Mouse (Mus musculus) thymus, adult 2 months (tissue): ENCODE data around the gene Rest. TPM values are rescaled to one million over a fixed set of nuclear protein-coding genes. Genes with fewer than 3 reads are reported as not detected.
A peak's percentile ranks its signal among the peaks of the same experiment; 100 is the strongest.

Experiments
- DNase-seq: peaks from one replicate; pipeline ENCODE4 v3.0.0; 2021
- H3K27ac ChIP-seq: fragments of 200-500 bp; 2 replicates; pipeline ENCODE4 v1.5.1; 2012; ENCODE audit warnings: low read length, control low read depth; ENCODE audit not compliant: control insufficient read depth, insufficient read depth
- H3K27me3 ChIP-seq: fragments of 200-500 bp; 2 replicates; pipeline ENCODE4 v1.6.1; 2012; ENCODE audit warnings: mild to moderate bottlenecking, low read length, moderate library complexity, mixed read lengths; ENCODE audit not compliant: control insufficient read depth, insufficient read depth
- H3K36me3 ChIP-seq: fragments of 200-500 bp; 2 replicates; pipeline ENCODE4 v1.6.1; 2012; ENCODE audit warnings: mild to moderate bottlenecking, low read length, moderate library complexity; ENCODE audit not compliant: control insufficient read depth, insufficient read depth
- H3K4me1 ChIP-seq: fragments of 200-500 bp; replicated peaks from 2 replicates; pipeline ENCODE4 v1.6.1; 2012; ENCODE audit warnings: low read length; ENCODE audit not compliant: control insufficient read depth, insufficient read depth
- H3K4me3 ChIP-seq: fragments of 200-500 bp; 2 replicates; pipeline ENCODE4 v1.5.1; 2012; ENCODE audit warnings: mild to moderate bottlenecking, low read length, control low read depth, moderate library complexity; ENCODE audit not compliant: control insufficient read depth, insufficient read depth
- CTCF ChIP-seq: fragments of 200-500 bp; IDR thresholded peaks from 2 replicates; pipeline ENCODE4 v1.5.1; 2012; ENCODE audit warnings: mild to moderate bottlenecking, control low read depth, low read length, moderate library complexity, borderline replicate concordance; ENCODE audit not compliant: control insufficient read depth, poor library complexity, insufficient read depth; ENCODE audit errors: extremely low read depth
- POLR2A ChIP-seq: fragments of 200-500 bp; IDR thresholded peaks from 2 replicates; pipeline ENCODE4 v1.6.1; 2012; ENCODE audit warnings: mild to moderate bottlenecking, low read length, control low read depth, moderate library complexity; ENCODE audit not compliant: control insufficient read depth, poor library complexity, insufficient read depth; ENCODE audit errors: extremely low read depth
- WGBS: fragments of 180-500 bp; shearing (Covaris S2); methylation state at CpG from one replicate; pipeline ENCODE4 v1.1.7; 2018; 5-methylcytosine and 5-hydroxymethylcytosine counted together
- polyA plus RNA-seq: library from polyadenylated mRNA; depleted of rRNA; stranded (reverse); fragments of >200 nt; gene quantifications from 2 replicates; pipeline ENCODE4 v1.2.3, GENCODE M21; 2012

Rest gene
- polyA plus RNA-seq, 1 experiment = 14.0 TPM

DNA sequence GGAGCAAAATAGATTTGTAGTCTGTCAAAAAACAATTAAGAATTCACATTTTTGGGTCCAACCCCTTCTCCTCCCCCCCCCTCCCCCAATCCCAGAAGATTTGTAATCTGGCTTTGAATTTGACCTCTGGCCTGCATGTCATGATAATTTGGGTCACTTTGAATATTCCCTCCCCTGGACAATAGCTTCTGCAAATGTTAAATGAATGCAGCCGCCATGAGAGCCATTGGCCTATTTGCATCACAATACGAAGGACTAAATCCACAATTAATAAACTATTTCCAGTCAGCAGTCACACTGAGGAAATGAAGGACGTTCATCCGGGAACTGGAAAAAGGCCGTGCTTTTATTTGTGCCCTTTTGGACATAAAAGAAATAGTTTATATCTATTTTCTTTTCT, 3.2 kb upstream of the Rest start:
- 96% methylated on average over 5 of the region's 5 CpGs for WGBS
- Histone ChIP-seq H3K36me3 (no peaks in the 10 kb centered on the region), H3K4me1 (no peaks in the 10 kb centered on the region; the same call in 1 of the 2 replicates), H3K4me3 (no peak overlapping the region), H3K27me3 (no peaks in the 10 kb centered on the region), H3K27ac (no peak overlapping the region)
- DNase-seq = no peak
- TF ChIP-seq CTCF (no peak), POLR2A (no peak)

DNA sequence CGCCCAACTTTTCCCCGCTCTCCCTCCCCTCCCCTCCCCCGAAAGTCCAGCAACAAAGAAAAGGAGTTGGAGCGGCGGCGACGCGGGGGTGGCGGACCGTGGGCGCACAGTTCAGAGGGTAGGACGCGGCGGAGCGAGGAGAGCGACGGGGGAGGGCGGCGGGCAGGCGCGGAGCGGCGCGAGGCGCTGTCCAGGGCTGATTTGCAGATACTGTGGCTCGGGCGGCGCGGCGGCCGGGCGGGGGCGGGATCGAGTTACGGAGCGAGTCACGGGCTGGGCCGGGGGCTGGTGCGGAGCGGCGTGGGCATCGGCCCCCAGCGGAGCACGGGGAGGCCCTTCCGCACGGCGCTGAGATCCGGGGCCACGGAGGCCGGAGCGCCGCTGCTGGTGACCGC, 377 bp downstream of the Rest start:
- Histone ChIP-seq H3K4me3 (peak overlapping the region; percentile 95), H3K27me3 (no peaks in the 10 kb centered on the region), H3K4me1 (peaks cover 16% of the 10 kb centered on the region), H3K27ac (no peak overlapping the region), H3K36me3 (peaks cover 10% of the 10 kb centered on the region)
- TF ChIP-seq CTCF (no peak), POLR2A (no peak)
- peak; percentile 72 for DNase-seq
- WGBS = under 1% methylated on average over 53 of the region's 53 CpGs

GRCm38 (mm10) chr5:77266066-77266885, 985 bp downstream of the Rest start:
- WGBS = under 1% methylated on average over 79 of the region's 87 CpGs
- peak; percentile 61 for DNase-seq
- Histone ChIP-seq H3K4me1 (peaks cover 19% of the 10 kb centered on the region), H3K36me3 (peaks cover 10% of the 10 kb centered on the region), H3K27ac (peak overlapping the region; percentile 90), H3K4me3 (peak overlapping the region; percentile 95), H3K27me3 (no peaks in the 10 kb centered on the region)
- TF ChIP-seq POLR2A = peak; percentile 10; the same call in 1 of the 2 replicates
- TF ChIP-seq CTCF = peak; percentile 53; the same call in 1 of the 2 replicates

DNA sequence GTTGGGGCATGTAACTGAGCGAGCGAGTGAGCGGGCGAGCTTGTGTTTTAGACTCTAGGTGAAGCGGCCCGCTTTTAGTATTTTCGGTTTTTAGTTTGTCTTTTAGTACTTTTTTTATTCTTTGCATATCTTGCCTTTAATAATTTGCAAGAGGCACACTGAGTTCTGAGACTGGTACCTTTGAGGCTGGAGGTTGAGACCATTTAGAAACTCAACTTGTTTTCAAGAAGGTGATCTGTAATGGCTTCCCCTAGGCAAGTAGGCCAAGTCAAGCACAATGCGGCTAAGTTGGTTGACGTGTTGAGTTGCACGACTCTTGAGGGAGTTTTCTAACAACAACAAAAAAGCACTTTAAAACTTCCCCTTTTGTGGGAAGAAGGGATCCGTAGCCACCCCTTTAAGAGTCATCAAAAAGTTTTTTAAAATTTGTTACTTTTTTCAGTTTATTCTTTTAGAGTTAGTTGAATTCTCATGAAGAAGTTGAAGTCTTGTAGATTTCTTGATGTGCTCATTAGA, 1.7 kb downstream of the Rest start:
- no peaks in the 10 kb centered on the region for H3K27me3 ChIP-seq
- peak overlapping the region; percentile 95 for H3K4me3 ChIP-seq
- peak overlapping the region; percentile 90 for H3K27ac ChIP-seq
- TF ChIP-seq POLR2A (no peak), CTCF (no peak)
- DNase-seq = no peak
- WGBS = under 1% methylated on average over 11 of the region's 11 CpGs
- peaks cover 10% of the 10 kb centered on the region for H3K36me3 ChIP-seq
- H3K4me1 ChIP-seq = peaks cover 19% of the 10 kb centered on the region

DNA sequence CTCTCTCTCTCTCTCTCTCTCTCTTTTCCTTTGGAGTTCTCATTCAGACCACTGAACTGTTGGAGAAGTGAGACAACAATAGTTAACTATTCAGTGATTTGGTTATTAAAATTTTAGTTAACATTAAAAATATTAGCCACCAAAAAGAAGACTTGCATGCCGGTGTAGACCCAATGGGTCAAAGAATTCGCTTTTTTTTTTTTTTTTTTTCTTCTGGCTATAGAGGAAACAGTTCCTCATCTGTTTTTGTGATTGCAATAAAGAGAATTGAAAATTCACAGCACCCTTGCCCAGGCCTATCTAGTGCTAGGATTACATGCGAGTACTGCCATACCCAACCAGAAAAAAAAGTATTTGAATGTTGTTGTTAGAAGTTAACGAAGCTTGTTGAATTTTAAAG, 2.1 kb downstream of the Rest start:
- no peak for DNase-seq
- H3K4me1 ChIP-seq = peaks cover 19% of the 10 kb centered on the region
- peaks cover 10% of the 10 kb centered on the region for H3K36me3 ChIP-seq
- TF ChIP-seq POLR2A = no peak
- TF ChIP-seq CTCF = no peak
- no peak overlapping the region for H3K27ac ChIP-seq
- H3K4me3 ChIP-seq = no peak overlapping the region
- H3K27me3 ChIP-seq = no peaks in the 10 kb centered on the region
- WGBS = 67% methylated on average over 4 of the region's 4 CpGs

- H3K4me1 ChIP-seq = peaks cover 25% of the 10 kb centered on the region
- H3K27me3 ChIP-seq = no peaks in the 10 kb centered on the region
- H3K4me3 ChIP-seq = no peak overlapping the region
- TF ChIP-seq POLR2A (no peak), CTCF (no peak)
- WGBS = 97% methylated on average over 30 of the region's 30 CpGs
- H3K27ac ChIP-seq = no peak overlapping the region
- no peak for DNase-seq
- peaks cover 10% of the 10 kb centered on the region for H3K36me3 ChIP-seq
These were observed 2.8 kb downstream of the Rest start for GRCm38 (mm10) chr5:77267957-77268624.

DNA sequence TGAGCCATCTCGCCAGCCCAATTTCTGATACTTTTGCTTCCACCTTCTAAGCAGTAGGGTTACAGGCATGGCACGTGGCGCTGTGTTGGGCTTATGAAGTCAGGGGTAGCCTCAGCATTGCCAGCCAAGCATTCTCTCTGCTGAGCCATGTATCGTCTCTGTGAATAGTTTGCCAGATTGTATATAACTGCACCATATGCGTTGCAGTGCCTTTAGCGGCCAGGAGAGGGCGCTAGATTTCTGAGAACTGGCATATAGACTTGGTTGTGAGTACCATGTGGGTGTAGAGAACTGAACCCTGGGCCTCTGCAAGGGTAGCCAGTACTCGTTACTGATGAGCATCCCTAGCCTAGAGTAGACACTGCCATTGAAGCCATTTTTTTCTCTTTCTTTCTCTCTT, 4.1 kb downstream of the Rest start:
- Histone ChIP-seq H3K36me3 (peaks cover 13% of the 10 kb centered on the region), H3K27me3 (no peaks in the 10 kb centered on the region), H3K4me3 (no peak overlapping the region), H3K27ac (no peak overlapping the region), H3K4me1 (peaks cover 33% of the 10 kb centered on the region)
- WGBS = 89% methylated on average over 8 of the region's 8 CpGs
- DNase-seq = peak; percentile 46
- peak; percentile 15; the same call in 1 of the 2 replicates for TF ChIP-seq CTCF
- no peak for TF ChIP-seq POLR2A
